9 mouse cellular contexts compared by ENCODE assay signal in the genomic region with DNA sequence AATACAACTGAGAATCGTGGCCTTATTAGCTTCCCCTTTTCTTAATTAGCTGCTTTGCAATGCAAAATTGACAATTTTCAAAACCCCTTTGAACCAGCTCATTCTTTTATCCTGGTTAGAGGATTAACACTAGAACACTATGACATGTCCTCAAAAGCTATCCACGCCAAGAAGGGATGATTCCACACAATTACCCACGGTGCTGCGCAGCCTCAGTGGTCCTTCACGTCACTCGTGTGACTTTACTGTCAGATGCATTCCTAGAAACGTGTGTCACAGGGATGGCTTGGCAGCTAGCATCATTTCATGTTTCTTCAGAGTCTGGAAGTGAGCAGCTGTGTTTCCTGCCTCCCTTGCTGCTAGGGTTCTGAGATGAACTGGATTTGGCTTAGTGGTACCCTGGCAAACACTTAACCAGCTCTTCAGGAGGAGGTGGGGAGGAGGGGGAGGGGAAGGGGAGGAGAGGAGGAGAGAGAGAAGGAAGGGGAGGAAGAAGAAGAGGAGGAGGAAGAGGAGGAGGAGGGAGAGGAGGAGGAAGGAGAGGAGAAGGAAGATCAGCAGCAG.
A peak's percentile ranks its signal among the peaks of the same experiment; 100 is the strongest.
DNase-seq lines count a peak whose midpoint lies in the region; ATAC-seq and TF ChIP-seq lines count a peak whose summit lies in the region.
"Had no signal": no experiment of that assay in that cellular context is flagged by ENCODE, and none has a peak within 500 bp of the region (broad histone marks: within the 10 kb centered on the region; RNA-seq: fewer than 3 reads in every experiment).

No protein-coding gene starts in this region.

- DNase-seq in heart, adult 2 months, result no peak
- no peak for DNase-seq in heart, postnatal 36 days
- no peak for DNase-seq in embryonic facial prominence, embryonic 11.5 days (ENCODE audit: low spot score)
- no peak for DNase-seq in midbrain, embryonic 10.5 days (ENCODE audit: low spot score)
- DNase-seq in embryo, embryonic 10.5 days (ENCODE audit: low spot score), result no peak
- no peak for DNase-seq in testis, postnatal 14 days (ENCODE audit: low spot score)
- DNase-seq: thymus, postnatal 4 days had no signal

- H3K9ac ChIP-seq in heart, adult 2 months (ENCODE audit: low read depth, low read length), result no peak overlapping the region
- no peak overlapping the region for H3K9ac ChIP-seq in embryonic facial prominence, embryonic 11.5 days (replicated peaks; ENCODE audit: low read length)
- no peak overlapping the region for H3K9ac ChIP-seq in hindbrain, embryonic 12.5 days

- no peak overlapping the region for H3K4me3 ChIP-seq in heart, adult 2 months
- no peak overlapping the region for H3K4me3 ChIP-seq in embryonic facial prominence, embryonic 11.5 days (ENCODE audit: low read depth, low read length)
- H3K4me3 ChIP-seq in hindbrain, embryonic 12.5 days, result no peak overlapping the region
- H3K4me3 ChIP-seq in midbrain, embryonic 10.5 days, result no peak overlapping the region

- 54% methylated on average over 7 of the region's 7 CpGs for WGBS in heart, adult 2 months
- WGBS in embryonic facial prominence, embryonic 11.5 days, result 76% methylated on average over 7 of the region's 7 CpGs
- 74% methylated on average over 7 of the region's 7 CpGs for WGBS in hindbrain, embryonic 12.5 days
- WGBS in midbrain, embryonic 10.5 days, result 76% methylated on average over 7 of the region's 7 CpGs

- H3K4me2 ChIP-seq in embryonic facial prominence, embryonic 11.5 days (ENCODE audit: low read depth, low read length), result no peak overlapping the region
- H3K4me2 ChIP-seq in hindbrain, embryonic 12.5 days (replicated peaks), result no peak overlapping the region

- peaks cover 9% of the 10 kb centered on the region for H3K4me1 ChIP-seq in heart, adult 2 months (ENCODE audit: control insufficient read depth, insufficient read depth, low read length)
- peaks cover 9% of the 10 kb centered on the region for H3K4me1 ChIP-seq in embryonic facial prominence, embryonic 11.5 days (ENCODE audit: control insufficient read depth, insufficient read depth, low read length)
- peaks cover 12% of the 10 kb centered on the region for H3K4me1 ChIP-seq in hindbrain, embryonic 12.5 days
- peaks cover 39% of the 10 kb centered on the region for H3K4me1 ChIP-seq in midbrain, embryonic 10.5 days

- H3K9me3 ChIP-seq in embryonic facial prominence, embryonic 11.5 days (replicated peaks; ENCODE audit: control insufficient read depth, low read length), result no peaks in the 10 kb centered on the region
- H3K9me3 ChIP-seq in hindbrain, embryonic 12.5 days (replicated peaks), result no peaks in the 10 kb centered on the region
- no peaks in the 10 kb centered on the region for H3K9me3 ChIP-seq in midbrain, embryonic 10.5 days (replicated peaks)

- no peaks in the 10 kb centered on the region for H3K27me3 ChIP-seq in heart, adult 2 months (ENCODE audit: control insufficient read depth, insufficient read depth, low read length)
- no peaks in the 10 kb centered on the region for H3K27me3 ChIP-seq in embryonic facial prominence, embryonic 11.5 days (ENCODE audit: control insufficient read depth, insufficient read depth, low read length)
- no peaks in the 10 kb centered on the region for H3K27me3 ChIP-seq in hindbrain, embryonic 12.5 days
- no peaks in the 10 kb centered on the region for H3K27me3 ChIP-seq in midbrain, embryonic 10.5 days (ENCODE audit: low read depth, poor library complexity, severe bottlenecking)

- intact Hi-C loops in heart, adult 2 months (cut with DNase I), result no loop called here
- intact Hi-C loops in heart, postnatal 36 days (cut with DNase I), result no loop called here

- no peak for TF ChIP-seq CTCF in heart, adult 2 months (IDR thresholded peaks at IDR 0.05)

- peak overlapping the region; percentile 43 for H3K27ac ChIP-seq in heart, adult 2 months
- H3K27ac ChIP-seq in embryonic facial prominence, embryonic 11.5 days (replicated peaks; ENCODE audit: low read depth, low read length), result peak overlapping the region; percentile 83
- peak overlapping the region; percentile 75 for H3K27ac ChIP-seq in hindbrain, embryonic 12.5 days
- peak overlapping the region; percentile 76; the same call in 1 of the 2 replicates for H3K27ac ChIP-seq in midbrain, embryonic 10.5 days (replicated peaks)

- no peak for TF ChIP-seq EP300 in heart, adult 2 months (IDR thresholded peaks at IDR 0.05; ENCODE audit: insufficient read depth, low read depth, low read length)

- ATAC-seq in embryonic facial prominence, embryonic 11.5 days (replicated peaks; ENCODE audit: insufficient number of reproducible peaks, low FRiP score, low TSS enrichment, low read depth), result no peak
- ATAC-seq in hindbrain, embryonic 12.5 days (ENCODE audit: low FRiP score), result no peak
- no peak for ATAC-seq in activated CD4-positive, CD25-positive, alpha-beta regulatory T cell, adult 4 months

- no peaks in the 10 kb centered on the region for H3K79me2 ChIP-seq in heart, adult 2 months (replicated peaks; ENCODE audit: control insufficient read depth, insufficient read depth, low read length)

- TF ChIP-seq POLR2A in heart, adult 2 months (IDR thresholded peaks at IDR 0.05; ENCODE audit: insufficient read depth, low read depth, low read length), result no peak

- no peaks in the 10 kb centered on the region for H3K36me3 ChIP-seq in heart, adult 2 months (ENCODE audit: control insufficient read depth, insufficient read depth, low read length)
- H3K36me3 ChIP-seq in embryonic facial prominence, embryonic 11.5 days (replicated peaks; ENCODE audit: control insufficient read depth, insufficient read depth, low read depth, low read length), result no peaks in the 10 kb centered on the region
- H3K36me3 ChIP-seq in hindbrain, embryonic 12.5 days, result no peaks in the 10 kb centered on the region
- H3K36me3 ChIP-seq in midbrain, embryonic 10.5 days, result no peaks in the 10 kb centered on the region
